Mouse (Mus musculus) MN1 (cell line): ENCODE results near the gene Opa3.

ENCODE experiments used
- DNase-seq: peaks from one replicate; pipeline ENCODE4 v3.0.0-alpha.2; 2016; ENCODE audit warnings: low spot score

Gene Opa3

DNA sequence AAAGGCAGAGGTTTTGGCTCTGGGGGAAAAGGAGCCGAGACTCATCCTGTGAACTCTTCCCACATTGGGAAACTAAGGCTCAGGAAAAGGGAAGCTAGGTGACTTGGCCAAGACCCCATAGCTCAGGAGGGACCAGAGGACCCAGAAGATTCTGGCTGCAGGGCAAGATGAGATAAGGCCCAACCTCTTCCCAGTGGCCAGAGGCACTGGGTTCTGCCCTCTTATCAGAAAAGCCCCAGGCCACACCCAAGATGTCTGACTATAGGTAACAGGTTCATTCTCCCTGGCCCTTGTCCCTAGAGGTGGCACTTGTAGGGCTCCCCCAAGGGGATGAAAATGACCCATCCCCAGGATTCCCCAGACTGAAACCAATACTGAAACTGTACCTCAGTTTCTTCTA lies 18.7 kb downstream of the Opa3 start:
- DNase-seq = no peak

GRCm38 (mm10) chr7:19247511-19247910 lies 19.4 kb downstream of the Opa3 start:
- DNase-seq = no peak

- no peak for DNase-seq
Observed at GRCm38 (mm10) chr7:19252078-19252477, 23.9 kb downstream of the Opa3 start.

DNA sequence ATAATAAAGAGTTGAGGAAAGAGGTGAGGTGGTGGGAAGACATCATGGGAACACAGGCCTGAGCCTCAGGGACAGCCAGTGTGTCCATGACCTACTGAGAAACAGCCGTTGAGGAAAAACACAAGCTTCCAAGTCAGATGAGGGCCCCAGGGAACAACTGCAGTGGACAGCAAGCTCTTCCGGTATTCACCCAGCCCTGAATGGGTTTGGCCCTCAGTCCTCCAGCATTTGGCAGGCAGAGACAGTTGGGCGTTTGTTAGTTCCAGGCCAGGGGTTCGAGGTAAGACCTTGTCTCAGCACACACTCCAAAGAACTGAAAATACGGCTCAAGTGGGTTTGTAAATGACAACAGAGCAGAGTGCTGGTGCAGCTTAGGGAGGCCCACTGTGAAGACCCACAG lies 25.3 kb downstream of the Opa3 start:
- DNase-seq = no peak

DNA sequence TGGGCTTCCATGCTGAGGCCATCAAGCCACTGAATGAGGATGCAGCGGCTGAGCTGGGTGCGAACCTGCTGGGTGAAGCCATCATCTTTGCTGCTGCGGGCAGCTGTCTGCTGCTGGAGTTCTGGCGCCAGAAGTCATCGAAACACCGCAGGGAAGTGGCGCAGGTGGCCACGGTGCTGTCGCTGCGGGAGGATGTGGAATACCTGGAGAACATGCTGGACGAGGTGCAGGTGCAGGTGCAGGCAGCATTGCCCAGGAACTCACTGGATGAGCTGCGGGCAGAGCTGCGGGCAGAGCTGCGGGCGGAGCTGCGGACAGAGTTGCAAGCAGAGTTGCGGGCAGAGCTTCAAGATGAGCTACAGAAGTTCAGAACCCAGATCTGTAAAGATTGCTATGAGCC lies 27.3 kb downstream of the Opa3 start:
- DNase-seq = no peak

DNA sequence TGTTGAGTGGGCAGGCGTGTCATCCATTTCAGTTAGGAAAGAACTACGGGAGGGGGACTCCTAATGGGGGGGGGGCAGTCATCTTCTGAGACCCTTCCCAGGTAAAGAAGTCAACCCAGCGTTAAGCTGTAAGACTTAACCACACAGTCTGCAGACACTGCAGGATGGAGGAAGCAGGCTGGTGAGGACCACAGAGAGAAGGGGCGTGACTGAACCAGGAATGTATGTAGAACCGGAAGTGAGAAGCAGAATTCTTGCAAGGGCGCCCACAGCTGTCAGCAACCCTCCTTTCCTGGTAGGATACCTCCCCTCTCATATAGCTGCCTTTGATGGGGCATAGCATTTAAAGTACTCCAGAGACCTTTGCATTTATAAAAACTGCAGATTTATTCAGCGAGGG lies 28.4 kb downstream of the Opa3 start:
- DNase-seq = no peak

DNA sequence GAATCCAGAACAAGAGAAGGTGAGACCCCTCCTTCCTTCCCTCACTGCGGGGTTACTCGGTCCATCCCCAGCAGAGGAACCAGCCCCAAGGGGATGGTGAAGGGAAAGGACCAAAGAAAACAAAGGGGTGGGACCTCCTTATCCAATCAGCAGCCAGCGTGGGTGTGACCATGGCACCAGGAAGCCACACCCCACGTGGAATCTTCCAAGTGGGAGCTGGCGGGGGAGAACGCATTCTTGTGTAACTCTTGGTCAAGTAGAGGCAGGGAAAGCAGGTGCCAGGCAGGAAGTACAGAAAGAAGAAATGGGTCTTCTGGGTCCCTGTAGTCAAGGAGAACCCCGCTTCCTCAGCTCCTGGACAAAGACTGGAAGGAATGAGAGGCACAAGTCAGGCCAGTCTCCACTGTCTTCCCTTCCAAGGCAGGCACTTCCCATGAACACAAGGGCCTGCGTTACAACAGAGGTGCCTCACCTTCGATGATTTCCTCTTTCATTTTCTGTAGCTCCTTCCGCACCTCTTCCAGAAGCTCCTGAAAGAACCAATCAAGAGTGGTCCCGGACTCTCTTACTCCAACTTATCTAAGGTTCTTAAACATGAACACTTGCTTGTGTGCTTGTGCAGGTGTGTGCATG lies 29.4 kb downstream of the Opa3 start:
- no peak for DNase-seq

DNA sequence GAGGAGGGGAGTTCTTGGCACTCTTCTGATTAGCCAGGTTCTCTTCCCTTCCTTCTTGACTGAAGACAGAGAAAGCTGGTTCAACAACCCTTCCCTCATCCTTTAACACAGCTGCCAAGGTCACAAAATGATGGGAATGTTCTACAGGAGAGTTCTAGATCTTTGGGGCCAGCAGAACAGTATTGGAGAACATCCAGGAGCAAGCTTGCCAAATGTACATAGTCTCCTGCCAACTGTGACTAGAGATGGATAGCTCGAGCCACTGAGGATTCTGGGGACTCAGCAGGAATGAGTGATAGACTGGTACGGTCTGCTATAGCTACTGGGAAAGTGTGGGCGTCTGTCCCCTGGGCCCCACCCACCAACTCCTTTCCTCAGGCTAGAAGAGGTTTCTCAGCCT lies 30.2 kb downstream of the Opa3 start:
- no peak for DNase-seq

- DNase-seq = peak; percentile 57
Observed at GRCm38 (mm10) chr7:19265147-19265546, 37.0 kb downstream of the Opa3 start.

GRCm38 (mm10) chr7:19265928-19266822 lies 38.0 kb downstream of the Opa3 start:
- DNase-seq = no peak

GRCm38 (mm10) chr7:19267051-19267450 lies 38.9 kb downstream of the Opa3 start:
- DNase-seq = peak; percentile 39

DNA sequence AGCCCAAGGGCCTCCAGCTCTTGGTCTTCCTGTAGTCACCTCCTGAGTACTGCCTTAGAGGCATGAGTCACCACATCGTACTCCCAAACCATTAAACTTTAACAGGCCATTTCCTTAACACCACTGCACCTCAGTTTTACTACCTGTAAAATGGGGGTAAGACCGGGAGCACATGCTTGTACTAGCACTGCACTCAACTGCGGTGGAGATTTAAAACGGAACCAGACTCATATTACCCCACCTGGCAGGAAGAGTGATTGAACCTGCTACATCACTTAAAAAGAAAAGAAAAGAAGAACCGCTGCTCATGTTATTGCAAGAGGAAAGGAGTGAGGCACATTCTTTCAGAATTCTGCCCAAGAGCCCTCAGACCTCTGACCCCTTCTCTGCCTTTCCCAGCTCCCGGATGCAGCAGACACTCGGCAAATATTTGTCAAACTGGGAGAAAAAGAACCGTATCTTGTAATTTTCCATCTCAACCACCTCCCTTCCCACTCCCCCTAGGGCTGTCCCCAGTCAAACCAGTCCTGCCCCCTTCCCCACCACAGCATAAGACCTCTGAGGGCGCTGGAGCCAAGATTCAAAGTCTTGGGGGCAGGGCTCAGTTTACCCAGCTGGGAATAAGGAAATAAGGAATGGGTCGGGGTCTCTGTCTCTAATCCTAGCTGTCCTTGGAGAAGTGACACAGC lies 41.0 kb downstream of the Opa3 start:
- no peak for DNase-seq

GRCm38 (mm10) chr7:19269721-19270441 lies 41.7 kb downstream of the Opa3 start:
- DNase-seq = no peak

DNA sequence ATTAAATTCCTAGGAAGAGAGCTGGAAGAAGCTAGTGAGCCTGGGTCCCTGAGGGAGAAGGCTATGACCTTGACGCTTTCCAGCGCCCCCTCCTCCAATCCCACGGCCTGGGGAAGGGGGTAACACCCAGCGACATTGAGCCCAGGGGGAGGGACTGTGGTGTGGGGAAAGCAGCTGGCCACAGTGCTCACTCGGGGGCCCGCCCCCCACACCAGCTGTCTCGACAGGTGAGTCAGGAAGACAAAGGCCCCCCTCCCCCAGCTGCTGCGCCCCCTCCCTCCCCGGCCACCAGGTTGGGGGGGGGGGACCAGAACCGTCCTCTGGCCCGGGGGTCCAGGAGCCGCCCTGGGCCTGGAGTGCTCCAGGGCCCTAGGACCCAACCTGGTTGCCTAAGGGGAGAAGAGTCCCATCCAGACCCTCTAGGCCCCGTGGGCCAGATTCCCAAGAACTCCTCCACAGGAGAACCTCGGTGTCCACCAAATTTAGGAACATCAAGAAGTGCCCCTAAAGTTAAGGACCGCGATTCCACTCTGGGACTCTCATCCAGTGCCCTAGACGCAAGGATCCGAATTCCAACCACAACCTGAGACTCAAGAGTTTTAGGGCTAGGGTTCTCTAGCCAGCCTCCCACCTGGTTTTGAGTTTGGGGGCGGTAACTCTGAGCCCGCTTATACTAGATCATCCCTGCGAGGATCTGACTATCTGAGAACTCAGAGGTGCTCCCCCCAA lies 42.5 kb downstream of the Opa3 start:
- DNase-seq = peak; percentile 32

GRCm38 (mm10) chr7:19271238-19272172 lies 43.4 kb downstream of the Opa3 start, which contains the start of gene Vasp:
Gene Vasp, minus strand, starts transcription at chr7:19271817.
- DNase-seq = peak; percentile 88

DNA sequence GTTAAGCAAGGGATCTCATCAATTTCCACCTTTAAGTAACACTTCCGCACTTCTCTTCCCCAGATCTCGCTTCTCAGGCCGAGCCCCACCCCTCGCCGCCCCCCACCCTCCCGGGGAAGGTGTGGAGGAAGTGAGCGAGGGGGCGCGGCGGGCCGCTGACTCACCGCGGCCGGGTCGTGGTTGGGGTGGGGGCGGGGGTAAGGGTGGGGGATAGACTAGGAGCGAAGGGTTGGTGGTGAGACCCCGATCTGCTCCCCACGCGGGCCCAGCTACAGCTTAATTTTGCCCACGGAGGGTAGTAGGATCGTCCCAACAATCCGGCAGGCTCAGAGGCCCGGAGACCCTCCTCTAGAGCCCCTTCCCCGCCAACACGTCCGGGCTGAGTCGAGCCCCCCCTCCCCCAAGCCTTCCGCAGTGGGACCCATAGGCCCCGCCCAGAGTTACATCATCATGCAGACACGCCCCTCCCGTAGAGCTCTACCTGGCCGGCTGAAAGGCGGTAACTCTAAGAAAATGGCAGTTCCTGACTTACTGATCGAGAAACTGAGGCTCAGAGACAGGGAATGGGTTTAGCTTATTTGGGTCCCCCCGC lies 44.1 kb downstream of the Opa3 start:
- peak; percentile 64 for DNase-seq

- no peak for DNase-seq
Observed at GRCm38 (mm10) chr7:19276253-19276652, 48.1 kb downstream of the Opa3 start.

- no peak for DNase-seq
Observed at GRCm38 (mm10) chr7:19279052-19279451, 50.9 kb downstream of the Opa3 start.

DNA sequence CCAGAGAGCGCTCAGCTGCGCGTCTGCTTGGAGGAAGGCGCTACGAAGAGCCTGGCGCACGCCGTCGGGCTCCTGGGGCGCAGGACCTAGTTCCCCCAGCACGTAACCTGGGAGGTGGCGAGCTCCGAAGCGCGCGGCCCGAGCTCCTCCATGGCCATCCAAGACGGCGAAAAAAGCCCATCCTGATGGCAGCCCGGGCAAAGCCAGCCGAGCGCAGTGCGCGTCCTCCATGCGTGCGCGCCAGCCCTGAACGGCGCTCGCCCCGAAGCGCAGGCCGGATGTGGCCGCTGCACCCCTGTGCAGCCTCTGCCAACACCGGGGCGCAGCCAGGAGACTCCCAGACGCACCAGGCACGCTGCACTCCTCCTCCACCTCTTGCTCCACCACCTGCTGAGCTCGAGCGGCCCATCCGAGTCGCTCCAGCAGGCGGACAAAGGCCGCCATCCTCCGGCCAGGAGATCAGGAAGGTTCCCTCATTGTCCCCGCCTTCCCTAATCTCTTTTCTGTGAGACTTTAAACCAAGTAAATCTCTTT lies 51.5 kb downstream of the Opa3 start, which contains the start of gene Ppm1n:
Gene Ppm1n, minus strand, starts transcription at position 484 of the 534 bp plus-strand sequence.
- no peak for DNase-seq
